Mouse (Mus musculus) testis, postnatal 14 days (tissue): Measurements from ENCODE around the gene Tut1.
"Not testable (repeated sequence)": the region's sequence is repeated elsewhere in the genome, so short reads cannot be mapped to it uniquely, and the experiment has no call there.

Source experiments
- DNase-seq: peaks from one replicate; pipeline ENCODE4 v3.0.0; 2021; ENCODE audit warnings: low spot score

The Tut1 gene

DNA sequence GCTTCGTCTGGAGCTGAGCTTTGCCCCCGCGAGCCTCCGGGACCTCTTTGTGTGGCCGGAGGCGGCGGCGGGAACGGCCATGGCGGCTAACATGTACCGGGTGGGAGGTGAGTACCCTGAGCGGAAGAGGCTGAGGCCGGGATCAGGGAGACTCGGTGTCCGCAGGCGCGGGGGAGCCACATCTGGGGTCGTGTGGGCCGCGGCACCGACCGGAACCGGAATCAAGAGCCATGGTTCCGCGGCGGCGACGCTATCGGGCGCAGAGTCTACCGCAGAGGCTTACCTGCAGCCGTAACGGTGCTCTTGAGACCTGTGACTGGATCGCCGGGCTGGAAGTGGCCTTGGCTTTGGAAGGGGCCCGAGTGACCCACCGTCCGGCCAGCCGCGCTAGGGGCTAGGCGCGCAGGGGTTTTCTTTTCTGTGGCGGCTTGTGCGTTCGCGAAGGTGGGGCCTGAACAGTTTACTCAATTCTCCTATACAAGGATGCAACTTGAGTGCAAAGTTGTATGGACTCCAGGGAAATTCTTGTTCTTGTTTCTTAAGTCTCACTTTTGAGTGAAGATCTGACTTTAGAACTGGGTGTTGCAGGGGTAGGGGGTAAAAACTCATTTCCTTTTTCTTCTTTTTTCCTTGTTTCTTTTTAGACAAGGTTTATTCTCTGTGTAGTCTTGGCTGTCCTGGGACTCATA, 11.2 kb upstream of the Tut1 start:
- peak; percentile 71 for DNase-seq

DNA sequence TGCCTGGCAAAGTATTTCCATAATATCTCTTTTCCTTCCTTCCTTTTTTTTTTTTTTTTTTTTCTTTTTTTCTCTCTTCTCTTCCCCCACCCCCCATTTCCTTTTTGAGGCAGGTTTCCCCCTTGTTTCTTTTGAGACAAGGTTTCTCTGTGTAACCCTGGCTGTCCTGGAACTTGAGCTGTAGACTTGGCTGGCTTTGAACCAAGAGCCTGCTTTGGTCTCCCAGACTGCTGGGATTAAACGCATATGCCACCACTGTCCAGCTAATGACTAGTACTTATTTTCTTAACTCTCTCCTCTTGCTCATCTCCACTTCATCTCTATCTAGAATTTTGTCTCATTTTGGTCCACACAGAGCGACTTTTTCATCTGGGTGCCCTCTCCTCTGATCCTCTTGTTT, 10.6 kb upstream of the Tut1 start:
- DNase-seq = no peak

DNA sequence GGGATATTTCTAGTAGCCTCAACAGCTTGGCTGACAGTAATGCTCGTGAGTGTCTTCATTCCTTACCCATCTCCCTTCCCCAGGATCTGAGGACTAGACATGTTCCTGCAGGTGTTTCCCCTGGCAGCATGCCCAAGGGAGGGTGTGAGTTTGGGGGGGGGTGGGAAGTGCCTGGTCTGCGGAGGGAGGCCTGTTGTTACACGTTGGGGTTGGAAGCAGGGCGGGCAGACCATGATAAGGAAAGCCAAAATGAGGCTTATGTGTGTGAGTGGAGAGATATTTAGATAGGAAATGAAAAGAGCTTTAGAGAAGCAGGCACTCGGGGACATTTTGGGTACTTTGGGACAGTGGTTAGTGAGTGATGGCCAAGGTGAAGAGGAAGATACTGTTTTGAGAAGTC, 9.6 kb upstream of the Tut1 start:
- DNase-seq = no peak

DNA sequence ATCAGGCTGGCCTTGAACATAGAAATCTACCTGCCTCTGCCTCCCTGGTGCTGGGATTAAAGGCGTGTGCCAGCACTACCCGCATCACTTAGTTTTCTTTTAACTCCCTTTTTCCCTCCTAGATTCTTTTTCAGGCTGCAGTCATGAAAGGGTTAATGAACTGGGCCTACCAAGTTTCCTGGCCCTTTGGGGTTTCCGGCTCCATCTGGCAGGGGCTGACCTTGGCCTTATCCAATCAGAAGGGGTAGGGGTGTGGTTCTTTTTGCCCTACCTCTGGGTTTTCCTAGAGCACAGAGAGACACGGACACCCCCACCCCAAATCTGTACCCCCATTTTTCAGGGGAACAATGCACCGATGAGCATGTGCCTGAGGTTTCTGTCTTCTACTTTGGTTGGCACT, 8.9 kb upstream of the Tut1 start:
- peak; percentile 71 for DNase-seq

DNA sequence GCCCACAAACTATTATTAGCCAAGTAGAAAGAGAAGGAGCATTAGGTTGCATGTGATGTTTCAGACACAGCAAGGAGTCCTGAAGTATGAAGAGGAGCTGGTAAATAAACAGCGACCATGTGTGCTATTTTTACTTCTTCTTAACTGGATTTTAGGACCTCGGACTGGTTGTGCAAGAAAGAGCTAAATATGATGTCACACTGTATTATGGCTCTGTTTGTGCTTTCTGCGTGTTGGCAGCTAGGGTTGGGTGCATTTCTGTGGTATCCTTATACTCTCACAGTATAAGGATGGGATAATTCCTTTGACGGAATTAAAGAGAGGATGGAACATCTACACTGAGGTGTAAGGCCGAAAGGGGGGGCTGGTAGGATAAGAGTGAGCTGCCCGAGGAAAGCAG, 8.4 kb upstream of the Tut1 start:
- DNase-seq = no peak

DNA sequence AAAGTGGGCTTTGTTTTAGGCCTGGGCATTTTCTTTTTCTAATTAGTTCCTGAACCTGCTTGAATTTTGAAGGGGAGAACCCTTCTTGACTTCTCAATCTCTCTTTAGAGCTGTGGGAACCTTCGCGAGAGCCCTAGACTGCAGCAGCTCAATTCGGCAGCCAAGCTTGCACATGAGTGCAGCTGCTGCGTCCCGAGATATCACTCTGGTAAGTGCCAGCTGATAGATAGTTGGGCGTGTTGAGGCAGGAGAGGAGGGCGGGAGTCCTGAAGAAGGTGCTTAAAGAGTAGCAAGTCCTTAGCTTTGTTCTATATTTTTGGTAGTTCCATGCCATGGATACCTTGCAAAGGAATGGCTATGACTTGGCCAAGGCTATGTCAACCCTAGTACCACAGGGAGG, 6.7 kb upstream of the Tut1 start:
- DNase-seq = no peak

DNA sequence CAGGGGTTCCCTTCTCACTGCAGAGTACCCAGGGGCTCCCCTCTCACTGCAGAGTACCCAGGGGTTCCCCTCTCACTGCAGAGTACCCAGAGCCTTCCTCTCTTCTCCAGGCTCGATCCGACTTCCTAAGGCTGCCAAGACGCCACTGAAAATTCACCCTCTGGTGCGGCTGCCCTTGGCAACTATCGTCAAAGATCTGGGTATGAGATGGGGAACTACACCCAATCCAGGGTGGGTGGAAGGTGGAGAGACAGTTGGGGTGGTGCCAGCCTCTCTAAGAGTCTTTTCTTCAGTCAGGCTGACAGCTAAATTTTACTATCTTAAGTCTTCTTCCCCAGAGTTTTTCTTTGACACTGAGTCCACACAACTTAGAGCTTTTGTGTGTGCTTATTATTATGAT, 3.5 kb upstream of the Tut1 start:
- DNase-seq = no peak

DNA sequence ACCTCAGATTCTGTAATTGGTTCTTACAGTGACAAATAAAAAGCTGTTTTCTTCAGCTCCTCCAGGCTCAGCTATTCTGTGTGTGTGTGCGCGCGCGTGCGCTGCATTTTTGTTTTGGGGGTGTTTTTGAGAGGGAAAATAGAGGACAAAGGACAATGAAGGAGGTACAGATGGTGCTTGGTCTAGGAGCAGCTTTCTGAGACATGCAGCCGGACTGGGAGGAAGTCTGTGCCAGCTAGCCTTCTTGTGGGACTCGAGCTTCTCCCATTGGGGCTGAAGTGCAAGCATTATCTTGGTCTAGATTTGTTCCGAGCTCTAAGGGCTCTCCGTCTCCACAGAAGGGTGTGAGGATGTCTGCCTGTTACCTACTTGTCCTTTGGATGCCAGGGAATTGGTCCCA, 1.4 kb upstream of the Tut1 start:
- DNase-seq = no peak

DNA sequence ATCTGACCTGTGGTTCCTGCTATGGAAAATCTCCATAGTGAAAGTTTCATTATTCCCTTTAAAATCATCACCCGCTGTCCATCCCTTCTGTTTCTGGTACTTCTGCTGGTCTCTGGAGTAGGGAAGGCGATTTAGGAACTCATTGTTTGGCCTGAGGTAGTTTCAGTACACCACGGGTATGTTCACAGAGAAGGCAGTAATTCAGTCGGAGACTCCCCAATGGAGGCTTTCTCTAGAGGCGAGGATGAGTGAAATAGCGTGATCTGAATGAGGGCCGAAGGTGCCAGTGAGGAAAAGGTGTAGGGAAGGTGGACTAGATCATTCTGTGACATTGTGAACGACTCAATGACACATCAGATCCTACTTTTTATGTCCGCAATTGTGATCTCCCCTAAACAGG, 524 bp downstream of the Tut1 start:
- DNase-seq = no peak

DNA sequence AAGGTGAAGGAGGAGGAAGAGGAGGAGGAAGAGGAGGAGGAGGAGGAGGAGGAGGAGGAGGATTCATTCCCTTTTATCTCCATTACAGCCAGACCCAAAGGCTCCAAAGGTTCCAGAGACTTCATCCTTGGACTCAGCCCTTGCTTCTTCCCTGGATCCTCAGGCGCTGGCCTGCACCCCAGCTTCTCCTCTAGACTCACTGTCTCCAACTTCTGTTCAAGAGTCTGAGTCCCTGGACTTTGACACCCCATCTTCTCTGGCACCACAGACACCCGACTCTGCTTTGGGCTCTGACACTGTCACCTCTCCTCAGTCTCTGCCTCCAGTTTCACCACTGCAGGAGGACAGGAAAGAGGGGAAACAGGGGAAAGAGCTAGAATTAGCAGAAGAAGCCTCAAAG, 8.6 kb downstream of the Tut1 start:
- no peak for DNase-seq

DNA sequence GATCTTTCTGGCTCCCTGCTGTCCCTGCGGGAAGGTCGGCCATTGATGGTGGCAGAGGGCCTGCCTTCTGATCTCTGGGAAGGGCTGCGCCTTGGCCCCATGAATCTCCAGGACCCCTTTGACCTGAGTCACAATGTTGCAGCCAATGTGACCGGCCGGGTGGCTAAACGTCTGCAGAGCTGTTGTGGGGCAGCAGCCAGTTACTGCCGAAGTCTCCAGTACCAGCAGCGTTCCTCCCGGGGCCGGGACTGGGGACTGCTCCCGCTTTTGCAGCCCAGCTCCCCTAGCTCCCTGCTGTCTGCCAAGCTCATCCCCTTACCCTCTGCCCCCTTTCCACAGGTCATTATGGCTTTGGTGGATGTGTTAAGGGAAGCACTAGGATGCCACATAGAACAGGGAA, 11.4 kb downstream of the Tut1 start:
- no peak for DNase-seq

DNA sequence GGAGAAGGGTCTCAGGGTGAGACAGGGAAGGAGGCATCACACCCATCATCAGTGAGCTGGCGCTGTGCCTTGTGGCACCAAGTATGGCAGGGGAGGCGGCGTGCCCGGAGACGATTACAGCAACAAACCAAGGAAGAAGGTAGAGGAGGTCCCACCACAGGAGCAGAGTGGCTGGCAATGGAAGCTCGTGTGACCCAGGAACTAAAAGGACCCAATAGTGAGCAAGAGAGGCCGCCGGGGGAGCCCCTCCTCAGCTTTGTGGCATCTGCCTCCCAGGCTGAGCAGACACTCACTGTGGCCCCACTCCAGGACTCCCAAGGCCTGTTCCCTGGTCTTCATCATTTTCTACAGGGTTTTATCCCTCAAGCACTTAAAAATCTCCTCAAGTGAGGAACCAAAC, 12.1 kb downstream of the Tut1 start:
- DNase-seq = no peak

DNA sequence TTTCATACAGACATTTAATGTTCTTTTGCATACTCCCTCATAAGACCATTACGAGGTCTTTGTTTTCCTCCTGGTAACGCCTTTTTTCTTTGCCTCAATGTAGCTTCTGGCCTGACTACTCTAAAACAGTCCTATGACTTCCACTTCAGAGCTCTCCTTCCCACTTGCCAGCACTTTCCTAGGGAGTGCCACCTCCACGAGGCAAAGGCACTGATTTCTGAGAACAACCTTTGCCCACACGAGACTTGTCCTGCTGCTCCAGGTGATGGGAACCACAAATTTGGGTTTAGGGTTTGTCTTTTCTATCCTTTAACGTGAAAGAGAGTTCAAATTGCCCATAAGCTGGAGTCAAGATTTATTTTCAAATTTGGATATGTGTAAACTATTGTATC, 12.5 kb downstream of the Tut1 start:
- DNase-seq = no peak

DNA sequence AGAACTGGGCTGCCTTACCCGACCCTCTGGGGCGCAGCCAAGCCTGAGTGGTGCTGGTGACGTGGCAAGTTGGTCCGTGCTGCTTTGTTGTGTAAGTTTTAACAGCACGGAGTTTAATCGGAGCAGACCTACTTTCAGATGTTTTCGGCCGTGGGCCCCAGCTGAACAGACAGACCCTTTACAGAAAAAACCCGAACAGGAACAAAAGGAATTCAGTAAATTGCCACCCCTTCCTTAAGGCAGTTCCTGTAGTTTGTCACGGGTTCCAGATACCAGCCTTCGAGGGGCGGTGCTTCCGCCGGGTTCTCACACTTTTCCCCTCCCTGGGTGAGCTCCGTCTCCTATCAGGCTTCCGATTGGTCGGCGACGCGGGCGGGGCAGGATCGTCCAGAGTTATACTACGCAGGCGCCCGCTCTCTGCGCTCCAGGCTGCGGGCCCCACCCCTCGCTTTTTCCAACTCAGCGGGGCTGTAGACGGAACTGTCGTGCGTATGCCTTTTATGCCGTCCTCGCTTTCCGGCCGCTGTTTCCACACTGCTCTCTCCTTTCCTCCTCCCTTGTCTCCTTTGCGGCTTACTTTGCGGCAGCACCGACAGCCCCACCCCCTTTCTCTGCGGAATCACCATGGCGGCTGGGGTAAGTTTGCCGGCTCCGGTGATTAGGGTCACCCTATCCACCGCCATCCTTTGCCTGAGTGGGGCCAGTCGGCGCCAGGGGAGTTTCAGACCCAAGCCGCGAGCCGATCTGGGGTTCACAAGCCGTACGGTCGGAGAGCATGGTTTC, 13.1 kb downstream of the Tut1 start, which contains the start of gene Eef1g:
Eef1g (plus strand) TSS at position 452 of the 783 bp plus-strand sequence.
- peak; percentile 99 for DNase-seq

DNA sequence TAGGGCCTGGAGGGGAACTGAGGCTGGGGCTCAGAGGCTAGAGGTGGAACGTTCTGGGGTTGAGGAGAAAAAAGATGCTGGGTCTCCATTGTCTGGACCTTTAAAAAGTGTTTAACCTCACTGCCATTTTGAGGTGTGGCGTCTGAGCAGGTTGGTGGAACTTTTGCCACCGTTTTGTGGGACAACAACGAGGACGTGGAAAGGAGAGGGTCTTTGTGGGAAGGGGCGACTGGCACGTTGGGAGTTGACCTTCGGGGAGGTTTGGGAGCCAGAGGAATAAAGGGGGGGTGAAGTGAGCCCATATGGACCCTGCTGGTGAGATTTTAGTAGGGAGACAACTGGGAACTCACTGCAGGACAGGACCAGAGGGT, 13.7 kb downstream of the Tut1 start:
- no peak for DNase-seq

DNA sequence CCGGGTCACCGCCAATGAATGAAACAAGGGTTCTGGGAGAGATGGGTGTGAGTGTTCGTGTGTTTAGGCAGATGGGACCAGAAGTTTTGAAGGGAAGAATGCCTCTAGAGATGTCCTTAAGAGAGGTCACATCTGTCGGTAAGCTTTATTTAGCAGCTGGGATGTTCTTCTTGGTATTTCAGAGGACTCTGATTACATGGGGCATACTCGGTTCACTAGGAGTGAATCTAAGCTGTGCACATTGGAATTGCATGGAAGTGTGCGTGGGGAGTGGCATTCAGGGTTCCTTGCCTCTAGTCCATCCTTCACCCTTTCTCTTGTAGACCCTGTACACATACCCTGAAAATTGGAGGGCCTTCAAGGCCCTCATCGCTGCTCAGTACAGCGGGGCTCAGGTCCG, 14.2 kb downstream of the Tut1 start:
- no peak for DNase-seq

DNA sequence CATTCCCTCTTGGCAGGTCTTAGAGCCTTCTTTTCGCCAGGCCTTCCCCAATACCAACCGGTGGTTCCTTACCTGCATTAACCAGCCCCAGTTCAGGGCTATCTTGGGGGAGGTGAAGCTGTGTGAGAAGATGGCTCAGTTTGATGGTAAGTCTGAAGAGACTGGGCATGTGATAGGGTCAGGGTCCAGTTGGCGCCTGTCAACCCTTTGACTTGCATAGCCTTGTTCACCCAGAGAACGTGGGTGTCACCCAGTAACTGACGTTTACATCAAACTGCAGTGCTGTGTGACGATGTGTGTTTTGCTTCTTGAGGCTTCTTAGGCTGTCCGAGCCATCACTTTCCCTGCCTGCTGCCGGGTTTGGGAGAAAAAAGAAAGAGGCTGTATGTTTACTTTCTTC, 18.8 kb downstream of the Tut1 start:
- not testable (repeated sequence) for DNase-seq

DNA sequence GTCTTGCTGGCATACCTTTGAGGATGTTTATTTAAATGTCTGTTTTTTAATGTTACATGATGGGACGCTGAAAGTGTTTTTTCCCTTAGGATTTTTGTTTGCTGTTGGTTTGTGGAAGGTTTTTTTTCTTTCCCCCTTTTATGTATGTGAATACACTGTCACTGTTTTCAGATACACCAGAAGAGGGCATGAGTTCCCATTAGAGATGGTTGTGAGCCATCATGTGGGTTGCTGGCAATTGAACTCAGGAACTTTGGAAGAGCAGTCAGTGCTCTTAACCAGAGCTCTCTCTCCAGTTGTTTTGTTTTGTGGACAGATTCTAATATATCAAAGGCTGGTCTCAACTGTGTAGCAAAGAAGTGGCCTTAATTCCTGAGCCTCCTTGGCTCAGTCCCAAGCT, 21.0 kb downstream of the Tut1 start:
- no peak for DNase-seq

DNA sequence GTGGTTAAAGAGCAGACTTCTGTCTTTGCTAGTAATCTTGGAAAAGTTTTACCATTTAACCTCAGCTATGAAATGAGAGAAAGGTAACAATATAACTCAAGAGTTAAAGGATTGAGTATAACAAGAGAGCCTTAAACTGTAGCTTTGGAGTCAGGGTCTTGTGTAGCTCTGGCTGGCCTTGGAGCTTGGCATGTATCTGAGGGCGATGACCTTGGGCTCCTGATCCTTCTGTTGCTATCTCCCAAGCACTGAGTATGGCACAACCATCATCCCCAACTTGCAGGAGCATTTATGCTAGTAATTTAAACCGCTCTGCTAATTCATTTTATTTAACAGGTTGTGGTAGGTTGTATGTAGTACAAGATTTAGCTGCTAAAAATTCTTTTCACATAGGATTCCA, 21.8 kb downstream of the Tut1 start:
- DNase-seq = no peak

DNA sequence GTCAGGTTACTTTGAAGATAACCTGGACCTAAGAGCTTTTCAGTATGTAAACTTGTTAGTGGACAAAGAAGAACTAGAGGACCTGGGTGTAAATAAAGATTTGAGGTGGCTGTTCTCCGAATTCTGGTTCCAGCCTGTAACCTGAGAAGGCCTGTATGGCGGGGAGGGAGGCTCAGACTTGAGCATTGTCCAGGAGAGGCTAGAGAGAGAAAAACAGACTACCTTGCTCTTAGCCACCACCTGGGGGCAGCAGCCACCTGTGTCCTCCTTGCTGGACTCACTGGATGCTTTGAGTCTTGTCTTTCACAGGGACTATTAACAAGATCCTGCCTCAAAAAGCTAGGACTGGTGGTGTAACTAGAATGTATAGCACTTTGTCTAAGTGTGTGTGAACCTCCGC, 22.9 kb downstream of the Tut1 start:
- DNase-seq = no peak

DNA sequence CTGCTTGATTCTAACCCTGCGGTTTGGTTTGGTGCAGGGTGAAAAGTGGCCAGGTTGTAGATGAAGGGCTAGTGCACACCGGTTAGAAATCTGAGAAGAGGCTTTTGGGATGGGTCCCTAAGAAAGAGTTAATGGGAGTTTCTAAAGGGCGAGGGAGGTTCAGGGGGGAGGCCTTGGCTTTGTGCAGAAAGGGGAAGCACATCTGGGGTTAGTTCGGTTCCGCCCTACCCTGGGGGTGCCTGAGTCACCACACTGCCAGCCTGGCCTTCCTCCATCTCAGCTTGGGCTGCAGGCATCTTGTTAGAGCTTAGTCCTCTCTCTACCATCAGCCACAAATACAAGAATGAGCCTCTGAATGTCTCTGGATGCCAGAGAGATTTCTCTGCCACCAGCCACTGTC, 27.1 kb downstream of the Tut1 start:
- DNase-seq = no peak

DNA sequence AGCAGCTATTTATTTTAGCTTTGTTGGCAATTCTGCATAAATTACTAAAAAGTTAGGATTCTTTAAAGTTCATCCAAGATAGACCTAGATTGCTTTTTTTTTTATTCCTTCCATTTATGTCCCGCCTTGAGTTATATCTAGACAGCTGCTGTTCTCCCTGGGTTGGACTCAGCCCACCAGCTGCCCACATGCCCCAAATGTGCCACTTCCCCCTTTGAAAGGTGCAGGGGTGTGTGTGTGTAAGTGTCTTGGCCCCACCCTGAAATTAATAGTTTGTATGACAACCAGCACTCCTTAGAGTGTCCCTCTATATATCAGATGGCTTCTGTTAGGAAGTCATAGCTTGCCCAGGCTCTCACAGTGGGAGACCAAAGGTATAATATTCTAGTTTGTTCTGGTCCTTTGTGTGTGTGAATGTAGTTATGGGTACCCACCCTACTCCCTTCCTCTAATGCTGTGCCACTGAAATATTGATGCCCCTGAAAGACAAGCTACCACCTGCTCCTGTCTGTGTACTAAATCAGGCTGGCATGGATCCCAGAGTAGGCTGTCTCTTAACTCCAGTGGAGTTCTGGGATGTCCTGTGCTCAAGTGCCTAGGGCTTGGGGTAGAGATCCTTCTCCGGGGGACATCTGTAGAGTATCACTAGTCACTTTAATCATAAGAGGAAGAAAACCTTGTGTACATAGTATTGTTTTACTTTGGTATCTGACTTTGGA, 28.0 kb downstream of the Tut1 start:
- no peak for DNase-seq
